Mouse (Mus musculus): ENCODE data around the gene Arl4d. TPM values are rescaled to one million over a fixed set of nuclear protein-coding genes. Genes with fewer than 3 reads are reported as not detected.
"Not testable (repeated sequence)": the region's sequence is repeated elsewhere in the genome, so short reads cannot be mapped to it uniquely, and the experiment has no call there.

Gene Arl4d
- polyA plus RNA-seq, 1 experiment = 9.1 TPM

GRCm38 (mm10) chr11:101642931-101643330, 22.4 kb upstream of the Arl4d start:
- H3K27ac ChIP-seq (ENCODE audit: insufficient read depth, low read length) = no peak overlapping the region
- WGBS = 35% methylated on average over 5 of the region's 5 CpGs
- no peaks in the 10 kb centered on the region for H3K36me3 ChIP-seq (ENCODE audit: control insufficient read depth, insufficient read depth, low read length)
- no peak for DNase-seq (ENCODE audit: low read depth in 1 of 2, low spot score in 2 of 2)
- H3K4me3 ChIP-seq (ENCODE audit: extremely low read depth, insufficient read depth, insufficient read length) = no peak overlapping the region
- H3K4me1 ChIP-seq (ENCODE audit: control insufficient read depth, insufficient read depth, insufficient read length) = no peaks in the 10 kb centered on the region
- no peak for TF ChIP-seq POLR2A (IDR thresholded peaks at IDR 0.05; ENCODE audit: low read depth, low read length)
- no peaks in the 10 kb centered on the region for H3K27me3 ChIP-seq (ENCODE audit: control insufficient read depth, insufficient read depth, low read length)

GRCm38 (mm10) chr11:101644591-101644990, 20.8 kb upstream of the Arl4d start:
- 65% methylated on average over 3 of the region's 3 CpGs for WGBS
- no peak overlapping the region for H3K27ac ChIP-seq (ENCODE audit: insufficient read depth, low read length)
- H3K4me3 ChIP-seq (ENCODE audit: extremely low read depth, insufficient read depth, insufficient read length) = no peak overlapping the region
- DNase-seq (ENCODE audit: low read depth in 1 of 2, low spot score in 2 of 2) = no peak
- no peaks in the 10 kb centered on the region for H3K27me3 ChIP-seq (ENCODE audit: control insufficient read depth, insufficient read depth, low read length)
- no peaks in the 10 kb centered on the region for H3K36me3 ChIP-seq (ENCODE audit: control insufficient read depth, insufficient read depth, low read length)
- no peak for TF ChIP-seq POLR2A (IDR thresholded peaks at IDR 0.05; ENCODE audit: low read depth, low read length)
- TF ChIP-seq CTCF (IDR thresholded peaks at IDR 0.05; ENCODE audit: extremely low read depth, insufficient read depth, insufficient read length, insufficient replicate concordance) = no peak
- no peaks in the 10 kb centered on the region for H3K4me1 ChIP-seq (ENCODE audit: control insufficient read depth, insufficient read depth, insufficient read length)

- DNase-seq (ENCODE audit: low read depth in 1 of 2, low spot score in 2 of 2); H3K4me3 ChIP-seq (ENCODE audit: extremely low read depth, insufficient read depth, insufficient read length); H3K27me3 ChIP-seq (ENCODE audit: control insufficient read depth, insufficient read depth, low read length); H3K36me3 ChIP-seq (ENCODE audit: control insufficient read depth, insufficient read depth, low read length); H3K4me1 ChIP-seq (ENCODE audit: control insufficient read depth, insufficient read depth, insufficient read length): not testable (repeated sequence)
- peak overlapping the region; percentile 32; the same call in 1 of the 2 replicates for H3K27ac ChIP-seq (ENCODE audit: insufficient read depth, low read length)
- 1% methylated on average over 4 of the region's 4 CpGs for WGBS
These were observed 20.3 kb upstream of the Arl4d start for GRCm38 (mm10) chr11:101645043-101645410.

GRCm38 (mm10) chr11:101645411-101646282, 19.7 kb upstream of the Arl4d start:
- not testable (repeated sequence) for H3K4me1 ChIP-seq (ENCODE audit: control insufficient read depth, insufficient read depth, insufficient read length); H3K36me3 ChIP-seq (ENCODE audit: control insufficient read depth, insufficient read depth, low read length); H3K27me3 ChIP-seq (ENCODE audit: control insufficient read depth, insufficient read depth, low read length)
- DNase-seq (ENCODE audit: low read depth in 1 of 2, low spot score in 2 of 2) = peak; percentile 41 to 52
- H3K4me3 ChIP-seq (ENCODE audit: extremely low read depth, insufficient read depth, insufficient read length) = peak overlapping the region; percentile 62
- under 1% methylated on average over 44 of the region's 56 CpGs for WGBS
- H3K27ac ChIP-seq (ENCODE audit: insufficient read depth, low read length) = peak overlapping the region; percentile 93

- DNase-seq (ENCODE audit: low read depth in 1 of 2, low spot score in 2 of 2); H3K27me3 ChIP-seq (ENCODE audit: control insufficient read depth, insufficient read depth, low read length); H3K4me1 ChIP-seq (ENCODE audit: control insufficient read depth, insufficient read depth, insufficient read length); H3K36me3 ChIP-seq (ENCODE audit: control insufficient read depth, insufficient read depth, low read length): not testable (repeated sequence)
- Histone ChIP-seq H3K27ac (ENCODE audit: insufficient read depth, low read length) (peak overlapping the region; percentile 54; the same call in 1 of the 2 replicates), H3K4me3 (ENCODE audit: extremely low read depth, insufficient read depth, insufficient read length) (peak overlapping the region; percentile 62; the same call in 1 of the 2 replicates)
- whole genome bisulfite sequencing = 20% methylated on average over 16 of the region's 16 CpGs
These were observed 19.0 kb upstream of the Arl4d start for GRCm38 (mm10) chr11:101646283-101646794.

GRCm38 (mm10) chr11:101647093-101647492, 18.2 kb upstream of the Arl4d start:
- not testable (repeated sequence) for H3K36me3 ChIP-seq (ENCODE audit: control insufficient read depth, insufficient read depth, low read length); H3K27ac ChIP-seq (ENCODE audit: insufficient read depth, low read length); DNase-seq (ENCODE audit: low read depth in 1 of 2, low spot score in 2 of 2); H3K27me3 ChIP-seq (ENCODE audit: control insufficient read depth, insufficient read depth, low read length); H3K4me3 ChIP-seq (ENCODE audit: extremely low read depth, insufficient read depth, insufficient read length); H3K4me1 ChIP-seq (ENCODE audit: control insufficient read depth, insufficient read depth, insufficient read length)
- 89% methylated on average over 10 of the region's 10 CpGs for WGBS

- H3K27ac ChIP-seq (ENCODE audit: insufficient read depth, low read length) = no peak overlapping the region
- no peak for DNase-seq (ENCODE audit: low read depth in 1 of 2, low spot score in 2 of 2)
- TF ChIP-seq CTCF (IDR thresholded peaks at IDR 0.05; ENCODE audit: extremely low read depth, insufficient read depth, insufficient read length, insufficient replicate concordance) (no peak), POLR2A (IDR thresholded peaks at IDR 0.05; ENCODE audit: low read depth, low read length) (no peak)
- no peaks in the 10 kb centered on the region for H3K27me3 ChIP-seq (ENCODE audit: control insufficient read depth, insufficient read depth, low read length)
- 92% methylated on average over 4 of the region's 4 CpGs for WGBS
- no peaks in the 10 kb centered on the region for H3K36me3 ChIP-seq (ENCODE audit: control insufficient read depth, insufficient read depth, low read length)
- no peaks in the 10 kb centered on the region; the same call in 1 of the 2 replicates for H3K4me1 ChIP-seq (ENCODE audit: control insufficient read depth, insufficient read depth, insufficient read length)
- H3K4me3 ChIP-seq (ENCODE audit: extremely low read depth, insufficient read depth, insufficient read length) = no peak overlapping the region
These were observed 9.0 kb upstream of the Arl4d start for GRCm38 (mm10) chr11:101656356-101656755.

Data from spleen, adult 2 months (tissue).